Mouse (Mus musculus) heart, postnatal 36 days (tissue): ENCODE results near the gene Acmsd. TPM values are rescaled to one million over a fixed set of nuclear protein-coding genes. Genes with fewer than 3 reads are reported as not detected.

ENCODE experiments used
- DNase-seq, 2 experiments: peaks; one replicate each; pipeline ENCODE4 v3.0.0; 2021 to 2022
- intact Hi-C: fragments of 180-260 bp; cut with DNase I; formaldehyde crosslinking; loops from one replicate; pipeline ENCODE4 v1.15.1; 2025
- total RNA-seq, 2 experiments: library from RNA; stranded (reverse); gene quantifications; 2 replicates each; pipeline ENCODE4 v1.2.3; 2021

The Acmsd gene
- total RNA-seq, 2 experiments from 2014 or later = 0.24 to 0.28 TPM

- no peak for DNase-seq
- intact Hi-C loops = loop anchor here (5.0 to 10.0 kb wide), 4 partner anchors 93 to 640 kb away; partner anchors contain the start of genes Dars, Mgat5, Rab3gap1 and Ubxn4
Observed at GRCm38 (mm10) chr1:127774501-127774880, 45.3 kb downstream of the Acmsd start.

- intact Hi-C loops = loop anchor here (10.0 kb wide), 2 partner anchors 570 to 640 kb away; partner anchors contain the start of genes Dars and Mgat5
Observed at GRCm38 (mm10) chr1:127775206-127775720, 46.0 kb downstream of the Acmsd start.

GRCm38 (mm10) chr1:127776246-127776645 lies 47.0 kb downstream of the Acmsd start:
- intact Hi-C loops = loop anchor here (10.0 kb wide), 2 partner anchors 571 to 639 kb away; partner anchors contain the start of genes Dars and Mgat5
- DNase-seq = no peak

More at GRCm38 (mm10) chr1:127775206-127775720, 46.0 kb downstream of the Acmsd start:
- no peak for DNase-seq

GRCm38 (mm10) chr1:127778611-127779010 lies 49.4 kb downstream of the Acmsd start:
- intact Hi-C loops = loop anchor here (10.0 kb wide), 2 partner anchors 574 to 636 kb away; partner anchors contain the start of genes Dars and Mgat5
- no peak for DNase-seq

GRCm38 (mm10) chr1:127780142-127780541 lies 50.9 kb downstream of the Acmsd start:
- DNase-seq = no peak
- intact Hi-C loops = no loop called here

- intact Hi-C loops = no loop called here
- DNase-seq = no peak
Observed at GRCm38 (mm10) chr1:127780849-127781248, 51.6 kb downstream of the Acmsd start.

GRCm38 (mm10) chr1:127783862-127784261 lies 54.6 kb downstream of the Acmsd start:
- DNase-seq = no peak
- intact Hi-C loops = no loop called here

- no peak for DNase-seq
- intact Hi-C loops = no loop called here
Observed at GRCm38 (mm10) chr1:127785882-127786281, 56.7 kb downstream of the Acmsd start.

- no peak for DNase-seq
- intact Hi-C loops = no loop called here
Observed at GRCm38 (mm10) chr1:127788943-127789342, 59.7 kb downstream of the Acmsd start.

- no peak for DNase-seq
- intact Hi-C loops = no loop called here
Observed at GRCm38 (mm10) chr1:127793459-127793858, 64.2 kb downstream of the Acmsd start.

- DNase-seq = no peak
- intact Hi-C loops = no loop called here
Observed at GRCm38 (mm10) chr1:127795087-127795769, 66.0 kb downstream of the Acmsd start.

GRCm38 (mm10) chr1:127796341-127796740 lies 67.1 kb downstream of the Acmsd start:
- DNase-seq = no peak
- intact Hi-C loops = no loop called here

GRCm38 (mm10) chr1:127796752-127797151 lies 67.5 kb downstream of the Acmsd start:
- no peak for DNase-seq
- intact Hi-C loops = no loop called here

- DNase-seq = no peak
- intact Hi-C loops = no loop called here
Observed at GRCm38 (mm10) chr1:127802916-127803315, 73.7 kb downstream of the Acmsd start.

GRCm38 (mm10) chr1:127808671-127809070 lies 79.5 kb downstream of the Acmsd start:
- intact Hi-C loops = no loop called here
- DNase-seq = no peak

- intact Hi-C loops = no loop called here
- no peak for DNase-seq
Observed at GRCm38 (mm10) chr1:127812929-127813328, 83.7 kb downstream of the Acmsd start.

GRCm38 (mm10) chr1:127816381-127816780 lies 87.2 kb downstream of the Acmsd start:
- intact Hi-C loops = no loop called here

More at GRCm38 (mm10) chr1:127816381-127816780, 87.2 kb downstream of the Acmsd start:
- no peak for DNase-seq

Other genes starting within 250 kb of the Acmsd start
- gene Tmem163, start 49.9 kb upstream of the Acmsd start, total RNA-seq = 1 to 10 TPM; 4.8 to 9.5 TPM
- 10 to 100 TPM; 20.9 to 26.6 TPM for gene Ccnt2, start 44.8 kb downstream of the Acmsd start, total RNA-seq
- gene Map3k19, start 125.6 kb downstream of the Acmsd start, total RNA-seq = under 1 TPM in 1 of 2 experiments, not detected in 1; 0.05 TPM
- gene Rab3gap1, start 139.4 kb downstream of the Acmsd start, total RNA-seq = 10 to 100 TPM; 41.2 to 42.7 TPM